Mouse (Mus musculus): ENCODE results near the gene Hsd17b3. TPM values are rescaled to one million over a fixed set of nuclear protein-coding genes. Genes with fewer than 3 reads are reported as not detected.

Hsd17b3 gene
- not detected in 2 replicates for total RNA-seq (2015)
- total RNA-seq (2017) = not detected in 2 replicates

DNA sequence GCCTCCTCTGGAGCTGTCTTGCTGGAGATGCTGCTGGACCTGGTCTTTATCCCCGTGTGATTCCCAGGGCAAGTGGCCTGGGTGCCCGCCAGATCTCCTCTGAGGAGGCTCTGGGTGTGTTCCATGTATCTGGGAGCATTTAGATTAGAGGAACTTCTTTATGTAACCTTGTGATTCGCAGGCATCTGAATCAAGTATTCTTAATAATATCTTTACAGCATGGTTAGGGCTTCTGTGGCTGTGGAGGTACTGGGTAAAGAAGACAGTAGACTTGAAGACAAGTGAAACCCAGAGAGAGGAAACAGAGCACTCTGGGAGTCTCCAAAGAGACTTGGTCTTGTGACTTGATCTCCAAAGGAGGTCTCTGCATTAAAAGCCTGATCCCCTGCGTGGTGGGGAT, at the start of gene Hsd17b3:
TSS of gene Hsd17b3 (minus strand) at position 101 of the 400 bp plus-strand sequence.
- ATAC-seq (ENCODE audit: poor library complexity, severe bottlenecking) = no peak

DNA sequence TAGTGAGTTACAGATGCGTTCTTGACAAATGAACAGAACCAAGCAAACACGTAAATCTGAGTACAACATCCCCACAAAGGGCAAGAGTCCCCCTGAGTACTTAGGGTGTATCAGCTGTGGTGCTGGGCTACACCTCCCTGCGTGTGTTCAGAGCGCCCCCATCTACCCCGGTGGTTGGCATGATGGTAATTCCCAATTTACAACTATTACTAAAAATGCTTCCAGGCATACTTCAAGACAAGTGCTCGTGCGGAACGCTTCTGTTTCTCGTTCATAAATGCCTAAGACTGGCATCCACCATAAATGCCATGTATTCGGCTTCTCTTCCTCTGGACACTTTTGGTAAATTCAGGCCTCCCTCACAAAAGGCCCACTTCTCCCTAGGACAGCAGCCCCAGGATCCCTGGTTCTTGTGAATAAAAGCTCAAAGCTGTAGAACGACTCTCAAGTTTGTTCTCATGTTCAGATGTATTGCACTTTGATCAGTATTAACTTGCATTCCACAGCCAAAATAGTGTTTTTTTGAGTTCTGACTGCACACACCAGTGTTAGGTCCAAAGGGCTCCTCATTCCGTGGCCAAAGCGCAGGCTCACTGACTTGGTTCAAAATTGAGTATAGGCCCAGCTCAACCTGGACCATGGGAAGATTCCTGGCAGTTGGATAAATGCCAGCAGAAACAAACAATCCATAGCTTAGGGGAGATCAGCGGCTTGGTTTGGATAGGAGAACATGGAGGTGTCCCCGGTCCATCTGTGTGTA, 40.8 kb upstream of the Hsd17b3 start:
- peak; percentile 66 for ATAC-seq (ENCODE audit: poor library complexity, severe bottlenecking)

DNA sequence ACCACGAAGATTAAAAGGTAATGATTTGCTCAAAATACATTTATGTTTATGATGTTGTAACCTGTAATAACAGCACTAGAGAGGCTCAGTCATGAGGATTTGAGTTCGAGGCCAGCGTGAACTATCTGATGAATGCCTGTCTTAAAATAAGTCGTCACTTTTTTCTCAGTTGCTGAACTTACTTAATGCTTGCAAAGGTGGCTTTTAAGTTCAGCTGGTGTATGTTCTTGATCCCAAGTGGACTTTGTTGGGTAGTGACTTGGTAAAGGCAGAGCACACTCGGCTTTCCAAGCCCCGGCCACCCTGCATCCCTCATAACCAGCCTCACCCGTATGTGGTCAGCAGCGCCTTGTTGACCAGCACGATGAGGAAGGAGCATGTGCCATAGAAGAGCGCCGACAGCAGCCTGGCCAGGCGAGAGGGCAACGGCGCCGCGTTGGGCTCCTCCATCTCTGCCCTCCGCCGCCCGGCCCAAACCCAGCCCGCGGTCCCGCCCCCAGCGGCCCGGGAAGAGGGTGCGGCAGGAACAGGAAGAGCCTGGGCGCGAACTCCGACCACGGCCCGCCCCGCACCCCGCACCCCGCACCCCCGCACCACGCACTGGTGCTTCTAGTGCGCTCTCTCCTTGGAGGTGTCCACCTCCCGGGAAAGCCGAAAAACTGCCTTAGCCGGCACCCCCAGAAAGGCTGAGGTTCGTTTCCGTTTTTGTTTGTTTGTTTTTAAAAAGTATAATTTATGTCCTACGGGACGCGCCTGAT, 40.0 kb upstream of the Hsd17b3 start, which contains the start of gene Slc35d2:
TSS of gene Slc35d2 (minus strand) at position 511 of the 758 bp plus-strand sequence.
- peak; percentile 95 for ATAC-seq (ENCODE audit: poor library complexity, severe bottlenecking)

DNA sequence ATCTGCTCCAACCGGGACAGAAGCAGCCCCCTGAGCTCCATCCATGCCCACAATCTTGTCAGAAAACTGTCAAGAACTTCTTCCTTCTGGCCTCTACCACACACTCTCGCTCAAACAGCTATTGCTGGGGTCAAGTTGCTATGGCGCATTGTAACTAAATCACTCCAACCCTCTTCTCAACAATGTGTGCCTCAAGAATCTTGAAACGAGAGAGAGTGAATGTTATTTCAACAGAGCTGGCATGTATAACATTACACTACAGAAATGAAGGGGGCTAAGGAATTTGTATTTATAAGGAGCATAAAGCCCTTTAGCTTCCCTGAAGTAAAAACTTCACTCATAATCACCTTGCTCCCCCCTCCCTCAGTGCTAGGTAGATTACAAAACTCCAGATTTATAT, 37.3 kb upstream of the Hsd17b3 start:
- no peak for ATAC-seq (ENCODE audit: poor library complexity, severe bottlenecking)

DNA sequence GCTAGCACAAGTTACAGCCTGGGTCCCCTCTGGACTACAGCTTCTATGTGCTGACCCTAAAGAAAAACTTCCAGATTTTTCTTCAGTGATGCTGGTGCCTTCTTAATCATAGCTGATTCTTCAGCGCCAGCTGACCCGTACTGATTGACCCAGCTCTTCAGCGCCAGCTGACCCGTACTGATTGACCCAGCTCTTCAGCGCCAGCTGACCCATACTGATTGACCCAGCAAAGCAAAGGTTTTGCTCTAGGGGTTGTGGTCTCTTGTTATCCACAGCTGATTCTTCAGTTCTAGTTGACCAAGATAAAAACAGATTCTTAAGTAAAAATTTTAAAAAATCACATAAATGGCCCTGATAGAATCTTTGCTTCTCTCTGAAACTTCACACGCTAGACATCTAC, 35.9 kb upstream of the Hsd17b3 start:
- ATAC-seq (ENCODE audit: poor library complexity, severe bottlenecking) = no peak

DNA sequence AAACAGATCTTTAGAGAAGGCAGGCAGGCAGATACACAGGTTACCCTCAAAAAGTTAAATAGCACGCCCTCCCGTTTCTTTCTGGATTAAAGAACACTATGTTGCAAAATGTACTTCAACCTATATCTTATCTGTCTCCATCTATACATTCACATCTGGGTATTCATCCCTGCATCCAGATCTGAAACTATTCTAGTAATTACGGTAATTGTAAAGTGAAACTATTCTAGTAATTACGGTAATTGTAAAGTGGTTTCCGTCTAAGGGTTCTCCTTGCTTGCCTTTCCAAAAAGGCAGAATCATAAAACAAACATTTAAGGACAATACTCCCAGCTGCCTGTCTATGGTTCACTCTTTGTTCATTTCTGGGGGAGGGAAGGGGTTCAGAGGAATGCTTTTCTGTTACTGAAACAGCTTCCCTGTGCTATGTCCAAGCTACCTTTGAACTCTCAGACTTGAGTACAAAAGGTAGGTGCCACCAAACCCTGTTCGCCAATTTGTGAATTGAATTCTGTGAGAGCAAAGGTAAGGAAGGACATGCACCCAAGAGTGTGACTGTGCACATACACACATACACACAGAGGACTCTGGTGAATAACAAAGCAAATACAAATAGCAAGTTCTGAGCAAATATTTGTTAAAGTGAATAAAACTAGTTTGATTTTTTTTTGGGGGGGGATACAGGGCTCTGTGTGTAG, 34.6 kb upstream of the Hsd17b3 start:
- ATAC-seq (ENCODE audit: poor library complexity, severe bottlenecking) = no peak

DNA sequence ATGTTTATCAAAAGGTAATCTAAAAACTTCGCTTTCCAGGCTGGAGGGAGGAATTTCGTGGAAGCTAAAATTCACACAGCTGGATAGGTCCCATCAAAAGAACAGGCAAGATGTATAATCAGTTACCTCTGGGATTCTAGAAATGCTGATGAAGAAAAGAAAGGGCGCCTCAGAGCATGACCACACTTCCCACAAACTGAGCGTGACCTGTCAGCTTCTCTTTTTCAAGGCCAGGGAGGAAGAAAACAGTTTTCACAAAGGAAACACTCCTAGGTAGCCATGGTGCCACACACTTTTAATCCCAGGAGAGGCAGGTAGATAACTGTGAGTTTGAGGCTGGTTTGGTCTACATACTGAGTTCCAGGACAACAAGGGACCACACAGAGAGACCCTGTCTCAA, 31.7 kb upstream of the Hsd17b3 start:
- peak; percentile 75 for ATAC-seq (ENCODE audit: poor library complexity, severe bottlenecking)

DNA sequence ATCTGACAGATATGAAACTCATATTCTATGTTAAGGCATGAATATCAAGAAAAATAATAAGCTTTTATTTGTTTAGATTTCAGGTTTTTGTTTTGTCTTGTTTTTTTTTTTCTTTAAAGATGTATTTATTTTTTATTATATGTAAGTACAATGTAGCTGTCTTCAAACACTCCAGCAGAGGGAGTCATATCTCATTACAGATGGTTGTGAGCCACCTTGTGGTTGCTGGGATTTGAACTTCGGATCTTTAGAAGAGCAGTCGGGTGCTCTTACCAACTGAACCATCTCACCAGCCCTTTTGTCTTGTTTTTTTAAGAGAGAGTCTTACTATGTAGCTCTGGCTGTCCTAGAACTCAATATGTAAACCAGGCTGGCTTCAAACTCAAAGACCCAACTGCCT, 28.4 kb upstream of the Hsd17b3 start:
- ATAC-seq (ENCODE audit: poor library complexity, severe bottlenecking) = no peak

DNA sequence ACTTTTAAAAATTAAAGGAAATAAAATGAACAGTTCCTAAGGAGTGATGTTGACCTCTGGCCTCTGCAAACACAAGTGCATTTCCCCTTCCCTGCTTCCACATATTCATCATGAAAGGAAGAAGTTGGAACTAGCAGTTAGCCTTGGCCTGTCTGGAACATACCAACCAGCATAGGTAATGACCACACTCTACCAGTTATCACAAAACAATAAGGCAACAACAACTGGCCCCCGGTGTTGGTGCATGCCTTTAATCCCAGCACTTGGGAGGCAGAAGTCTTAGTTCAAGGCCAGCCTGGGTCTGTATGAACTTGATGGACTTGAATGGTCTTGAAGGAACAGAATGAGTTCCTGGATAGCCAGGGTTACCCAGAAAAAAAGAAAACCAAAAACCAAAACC, 21.4 kb upstream of the Hsd17b3 start:
- no peak for ATAC-seq (ENCODE audit: poor library complexity, severe bottlenecking)

DNA sequence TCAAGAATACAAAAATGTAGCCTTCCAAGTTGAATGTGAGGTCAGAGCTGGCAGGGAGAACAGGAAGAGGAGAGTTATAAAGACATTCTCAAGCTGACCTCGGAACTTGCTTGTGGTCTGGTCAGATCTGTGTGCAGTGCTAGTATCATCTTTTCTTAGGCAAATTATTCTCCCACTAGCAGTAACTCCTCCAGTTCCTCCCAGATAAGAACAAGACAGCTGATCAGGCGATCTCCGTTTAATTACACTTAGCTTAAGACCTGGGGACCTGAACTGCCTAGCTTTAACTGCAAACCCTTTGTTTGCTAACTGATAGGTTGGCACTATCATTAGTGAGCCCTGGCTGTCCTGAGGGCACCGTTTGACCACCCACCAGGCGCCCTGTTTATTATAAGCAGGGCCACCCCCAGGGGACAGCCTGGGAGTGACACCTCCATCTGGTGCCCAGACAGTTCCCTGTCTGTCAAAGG, 19.4 kb upstream of the Hsd17b3 start:
- ATAC-seq (ENCODE audit: poor library complexity, severe bottlenecking) = no peak

DNA sequence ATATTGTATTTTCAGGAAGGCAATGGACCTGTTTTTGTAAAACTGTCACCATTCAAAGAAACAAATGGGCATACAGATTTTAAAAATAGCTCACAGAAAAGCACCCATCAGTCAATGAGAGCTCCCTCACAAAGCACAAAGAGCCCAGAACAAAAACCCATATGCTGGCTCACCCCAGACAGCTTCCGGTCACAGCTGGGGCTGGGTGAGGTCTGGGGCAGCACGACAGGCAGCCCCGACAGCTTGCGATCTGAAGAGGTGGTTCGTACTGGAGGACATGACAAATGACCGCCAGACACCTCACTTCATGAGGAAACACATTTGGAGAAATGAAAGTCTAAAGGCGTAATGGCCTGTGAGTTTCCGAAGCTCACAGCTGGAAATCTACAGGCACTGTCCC, 18.5 kb upstream of the Hsd17b3 start:
- ATAC-seq (ENCODE audit: poor library complexity, severe bottlenecking) = peak; percentile 62

DNA sequence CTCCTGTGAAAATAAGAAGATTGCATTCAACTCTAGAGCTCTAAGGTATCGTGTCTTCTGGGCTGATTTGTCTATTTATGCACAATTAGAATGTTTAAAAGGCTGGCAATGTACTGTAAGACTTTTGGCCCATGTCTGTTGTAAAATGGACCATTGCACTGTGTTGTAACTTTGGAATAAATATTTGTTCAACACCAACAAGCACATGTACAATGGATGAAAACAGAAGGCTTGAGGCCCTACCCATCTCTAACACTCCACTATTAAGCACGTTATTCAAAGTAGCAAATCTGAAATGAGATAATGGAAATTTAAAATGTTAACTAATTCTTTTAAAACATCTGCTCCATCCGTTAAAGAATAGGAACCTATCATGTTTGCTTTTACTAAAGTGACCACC, 18.1 kb upstream of the Hsd17b3 start:
- ATAC-seq (ENCODE audit: poor library complexity, severe bottlenecking) = no peak

DNA sequence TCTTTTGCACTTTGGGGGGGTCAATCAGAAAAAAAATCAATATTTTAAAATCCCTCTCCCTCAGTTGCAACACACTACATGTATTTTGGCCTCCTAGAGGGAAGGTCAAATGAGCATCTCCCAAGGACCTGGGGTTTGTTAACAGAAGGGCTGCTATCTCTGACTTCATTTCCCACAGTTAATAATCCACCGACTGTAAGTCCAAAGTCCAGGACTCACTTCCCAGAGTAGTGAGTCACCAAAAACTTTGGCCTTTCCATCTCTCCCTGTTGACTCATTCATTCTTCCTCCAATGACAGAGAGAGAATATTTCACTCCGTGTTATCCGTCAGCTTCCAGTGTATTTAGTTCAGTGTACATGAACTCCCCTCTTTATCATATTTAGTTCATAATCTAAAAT, 16.7 kb upstream of the Hsd17b3 start:
- no peak for ATAC-seq (ENCODE audit: poor library complexity, severe bottlenecking)

DNA sequence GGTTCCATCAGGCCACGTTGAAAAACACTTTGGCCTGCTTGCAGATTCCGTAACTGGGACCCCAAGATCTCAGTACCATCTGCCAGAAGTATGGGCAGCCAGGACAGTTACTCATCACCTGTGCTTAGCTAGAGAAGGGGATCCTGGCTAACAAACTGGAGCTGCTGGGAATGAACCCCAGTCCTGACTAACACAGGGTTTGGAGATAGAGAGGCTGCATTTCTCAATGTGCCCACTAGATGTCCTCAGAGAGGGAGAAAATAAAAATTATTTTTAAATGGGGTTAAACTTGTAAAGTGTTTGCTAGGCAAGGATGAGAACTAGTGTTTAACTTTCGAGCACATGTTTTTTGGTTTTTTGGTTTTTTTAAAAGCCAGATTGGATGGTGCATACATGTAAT, 11.2 kb upstream of the Hsd17b3 start:
- ATAC-seq (ENCODE audit: poor library complexity, severe bottlenecking) = peak; percentile 74

DNA sequence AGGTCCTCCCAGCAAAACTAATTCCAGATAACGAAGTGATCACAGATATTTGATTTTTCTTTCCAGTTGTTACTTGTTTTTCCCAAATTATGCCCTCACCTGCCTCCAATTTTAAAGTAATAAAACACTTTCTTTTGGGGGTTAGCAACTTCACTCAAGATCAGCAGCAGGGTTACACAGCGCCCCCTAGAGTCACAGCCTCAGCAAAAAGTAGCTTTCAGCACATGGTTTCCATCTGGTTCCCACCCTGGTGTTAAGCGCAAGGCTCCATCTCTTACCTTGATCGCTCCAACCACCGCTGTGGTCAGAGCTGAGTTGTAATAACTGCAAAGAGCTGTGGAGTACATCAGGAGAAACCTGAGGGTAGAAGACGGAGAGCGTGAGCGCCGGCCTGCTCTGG, 10.0 kb upstream of the Hsd17b3 start:
- ATAC-seq (ENCODE audit: poor library complexity, severe bottlenecking) = no peak; the same call in 1 of the 2 replicates

DNA sequence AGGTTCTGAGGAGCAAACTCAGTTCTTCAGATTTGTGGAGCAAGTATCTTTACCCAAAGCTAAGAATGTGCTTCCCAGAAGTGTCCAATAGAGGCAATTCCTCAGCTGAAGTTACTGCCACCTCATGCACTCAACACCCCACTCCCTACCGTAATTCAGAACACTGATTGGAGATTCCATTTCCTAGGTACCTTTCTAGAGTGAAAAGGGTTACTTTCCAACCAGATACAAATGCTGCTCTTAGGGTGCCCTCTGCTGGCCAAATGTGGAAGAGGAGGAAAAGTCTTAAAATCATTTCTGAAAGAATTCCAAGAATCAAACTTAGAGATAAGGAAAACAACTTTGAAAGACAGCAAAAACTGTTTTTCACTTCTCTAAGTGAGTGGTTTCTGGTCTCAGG, 4.3 kb upstream of the Hsd17b3 start:
- ATAC-seq (ENCODE audit: poor library complexity, severe bottlenecking) = peak; percentile 72

DNA sequence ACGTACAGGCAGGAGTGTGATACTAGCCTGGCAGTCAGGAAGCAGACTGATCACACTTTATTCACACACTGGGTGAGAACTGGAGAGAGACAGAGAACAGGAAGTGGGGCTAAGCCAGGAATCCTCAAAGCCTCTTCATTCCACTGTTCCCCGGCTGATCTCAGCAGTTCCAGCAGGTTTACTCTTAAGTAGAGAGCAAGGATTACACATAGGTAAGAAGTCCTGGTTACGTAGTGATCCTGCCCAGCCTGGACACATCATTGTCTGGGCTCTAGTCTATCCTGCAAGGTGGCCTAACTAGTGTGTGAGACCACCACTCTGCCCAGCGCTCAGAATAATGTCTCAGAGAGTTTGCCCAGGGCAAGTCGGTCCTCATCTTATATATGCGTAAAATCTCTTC, 3.7 kb upstream of the Hsd17b3 start:
- no peak for ATAC-seq (ENCODE audit: poor library complexity, severe bottlenecking)

DNA sequence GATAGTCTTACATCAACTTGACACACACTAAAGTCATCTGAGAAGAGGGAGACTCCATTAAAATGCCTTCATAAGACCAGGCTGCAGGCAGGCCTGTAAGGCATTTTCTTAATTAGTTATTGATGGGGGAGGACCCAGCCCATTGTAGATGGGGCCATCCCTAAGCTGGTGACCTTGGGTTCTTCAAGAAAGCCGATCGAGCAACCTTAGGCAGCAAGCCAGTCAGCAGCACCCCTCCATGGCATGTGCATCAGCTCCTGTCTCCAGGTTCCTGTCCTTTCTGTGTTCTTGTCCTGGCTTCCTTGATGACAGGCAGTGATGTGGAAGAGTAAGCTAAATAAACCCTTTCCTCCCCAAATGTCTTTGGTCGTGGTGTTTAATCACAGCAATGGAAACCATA, 3.1 kb upstream of the Hsd17b3 start:
- ATAC-seq (ENCODE audit: poor library complexity, severe bottlenecking) = no peak

DNA sequence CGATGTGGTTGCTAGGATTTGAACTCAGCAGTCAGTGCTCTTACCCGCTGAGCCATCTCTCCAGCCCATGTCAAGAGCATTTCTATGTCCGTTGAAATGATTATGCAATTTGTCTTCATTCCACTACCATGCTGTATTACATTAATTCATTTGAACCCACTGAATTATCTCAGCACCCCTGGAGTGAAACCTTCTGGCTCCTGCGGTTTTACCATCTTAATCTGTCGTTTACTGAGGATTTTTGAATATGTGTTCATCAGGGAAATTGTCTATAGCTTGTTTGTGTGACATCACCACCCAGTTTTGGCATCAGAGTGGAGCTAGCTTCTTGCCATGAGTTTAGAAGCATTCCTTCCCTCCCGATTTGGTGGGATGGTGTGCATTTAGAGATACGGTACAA, 2.0 kb upstream of the Hsd17b3 start:
- ATAC-seq (ENCODE audit: poor library complexity, severe bottlenecking) = no peak

DNA sequence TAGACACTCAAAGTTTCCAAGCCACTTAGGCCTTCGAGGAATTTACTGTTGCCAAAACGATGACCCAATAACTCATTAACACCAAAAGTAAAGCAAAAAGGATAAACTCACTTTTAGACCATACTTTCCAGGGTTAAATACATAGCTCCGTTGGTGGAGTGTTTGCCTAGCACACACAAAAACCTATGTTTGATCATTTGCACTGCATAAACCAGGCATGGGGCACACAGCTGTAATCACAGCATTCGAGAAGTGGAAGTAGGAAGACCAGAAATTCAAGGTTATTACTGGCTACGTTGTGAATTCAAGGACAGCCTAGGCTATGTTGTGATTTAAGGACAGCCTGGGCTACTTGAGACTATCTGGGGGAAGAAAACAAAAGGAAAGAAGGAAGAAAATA, 1.2 kb upstream of the Hsd17b3 start:
- ATAC-seq (ENCODE audit: poor library complexity, severe bottlenecking) = no peak

DNA sequence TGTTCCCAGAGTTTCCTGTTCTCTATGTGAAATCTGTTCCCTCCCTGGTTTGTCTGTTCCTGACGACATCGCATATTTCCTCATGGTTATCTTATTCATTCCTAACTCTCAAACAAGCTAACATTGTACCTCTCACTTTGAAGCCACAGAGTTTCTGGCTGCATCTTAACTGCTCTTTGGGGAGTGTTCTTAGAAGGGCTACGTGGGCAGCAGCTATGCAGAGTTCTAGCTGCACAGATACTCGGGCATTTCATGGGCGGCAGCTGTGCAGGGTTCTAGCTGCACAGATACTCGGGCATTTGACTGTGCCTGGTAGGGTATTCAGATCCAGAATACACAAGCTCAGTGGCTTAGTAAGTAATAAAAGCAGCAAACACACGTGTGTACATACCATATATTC, 973 bp downstream of the Hsd17b3 start:
- ATAC-seq (ENCODE audit: poor library complexity, severe bottlenecking) = no peak

DNA sequence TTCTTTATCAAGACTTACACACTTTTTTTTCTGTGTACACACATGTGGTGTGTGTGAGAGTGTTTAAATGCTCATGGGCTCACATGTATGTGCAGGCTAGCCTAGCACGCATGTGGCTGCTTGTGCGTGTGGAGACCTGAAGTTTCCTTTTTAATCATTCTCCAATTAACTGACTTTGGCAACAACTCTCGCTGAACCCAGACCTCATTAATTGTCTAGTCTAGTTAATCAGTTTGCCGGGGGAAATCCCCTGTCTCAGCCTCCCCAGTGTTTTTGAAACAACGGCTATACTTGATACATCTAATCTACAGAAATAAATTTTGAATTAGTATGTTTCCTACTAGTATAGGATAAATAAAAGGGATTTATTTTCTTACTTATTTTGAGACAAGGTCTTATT, 3.0 kb downstream of the Hsd17b3 start:
- ATAC-seq (ENCODE audit: poor library complexity, severe bottlenecking) = no peak
